Mouse (Mus musculus): ENCODE measurements around the gene Gm9112. TPM values are rescaled to one million over a fixed set of nuclear protein-coding genes. Genes with fewer than 3 reads are reported as not detected.
"Not testable (repeated sequence)": the region's sequence is repeated elsewhere in the genome, so short reads cannot be mapped to it uniquely, and the experiment has no call there.

The Gm9112 gene
- not detected in 2 replicates for polyA plus RNA-seq (2015; fragmentation: Nextera tagmentation; extraction: Ambion mirVana)

DNA sequence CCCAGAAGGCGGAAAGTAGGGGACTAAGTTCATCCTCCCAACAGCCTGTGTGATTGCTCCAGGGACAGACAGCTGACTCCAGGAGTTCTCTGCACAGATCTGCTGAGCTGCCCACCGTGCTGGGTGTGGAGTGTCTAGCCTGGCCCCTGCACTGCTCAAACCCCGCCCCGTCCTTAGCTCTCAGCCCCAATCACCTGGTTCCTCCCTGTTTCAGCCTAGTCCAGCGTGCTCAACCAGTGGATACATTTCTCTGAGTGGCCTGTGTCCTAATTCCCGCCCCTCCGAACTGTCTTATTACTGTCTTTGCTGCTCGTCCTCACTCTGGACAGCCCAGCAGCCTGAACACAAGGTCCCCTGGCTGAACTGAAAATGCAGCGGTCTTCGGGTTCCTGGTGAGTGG, at the start of gene Gm9112, which contains the start of gene Dmrtc1b:
Gene Gm9112, minus strand, starts transcription at position 101 of the 400 bp plus-strand sequence.
Gene Dmrtc1b, plus strand, starts transcription at position 331 of the 400 bp plus-strand sequence.
- H3K4me3 ChIP-seq; H3K27ac ChIP-seq (replicated peaks); H3K9ac ChIP-seq; H3K4me1 ChIP-seq; H3K27me3 ChIP-seq (replicated peaks); H3K4me2 ChIP-seq; H3K9me3 ChIP-seq; ATAC-seq (ENCODE audit: extremely low read depth, insufficient number of reproducible peaks, low FRiP score, low TSS enrichment); H3K36me3 ChIP-seq: not testable (repeated sequence)
- WGBS, result 77% methylated on average over 9 of the region's 10 CpGs

DNA sequence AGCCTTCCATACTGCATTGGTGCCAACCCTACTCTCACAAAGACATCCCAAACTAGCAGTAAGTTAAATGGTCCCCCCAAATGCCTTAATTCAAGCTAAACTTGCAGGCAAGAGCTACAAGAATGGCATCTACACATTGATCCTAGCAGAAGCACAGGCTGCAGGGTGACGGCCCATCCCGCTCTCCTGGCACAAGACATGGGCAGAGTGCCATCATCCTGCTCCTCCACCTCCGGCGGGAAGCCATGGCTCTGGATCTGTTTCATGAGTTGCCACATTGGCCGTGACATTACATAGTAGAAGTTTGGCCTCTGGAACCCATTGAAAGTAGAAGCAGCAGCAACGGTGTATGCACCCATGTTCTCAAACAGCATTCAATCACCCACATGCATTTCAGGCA, 16.8 kb upstream of the Gm9112 start:
- H3K4me1 ChIP-seq; H3K4me2 ChIP-seq; ATAC-seq (ENCODE audit: extremely low read depth, insufficient number of reproducible peaks, low FRiP score, low TSS enrichment); H3K9ac ChIP-seq; H3K36me3 ChIP-seq; H3K27me3 ChIP-seq (replicated peaks); H3K4me3 ChIP-seq; H3K27ac ChIP-seq (replicated peaks); H3K9me3 ChIP-seq: not testable (repeated sequence)
- 88% methylated on average over 6 of the region's 6 CpGs for WGBS

DNA sequence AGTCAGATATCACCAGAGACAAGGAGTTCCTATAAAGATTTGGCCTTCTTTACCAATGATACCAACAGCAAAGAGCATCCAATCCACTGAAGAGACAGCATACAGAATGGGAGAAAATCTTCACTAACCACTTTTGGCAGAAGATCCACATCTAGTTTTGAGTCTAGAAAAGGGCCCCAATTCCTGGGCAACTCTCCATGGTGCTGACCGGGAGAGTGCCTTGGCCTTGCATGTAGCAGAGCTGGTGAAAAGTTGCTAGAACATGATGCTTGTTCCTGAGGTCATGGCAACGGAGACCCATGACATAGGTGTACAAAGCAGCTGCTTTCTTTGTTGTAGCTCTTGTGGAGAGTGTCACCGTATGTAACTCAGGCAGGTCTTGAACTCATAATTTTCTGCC, 6.8 kb downstream of the Gm9112 start:
- H3K4me1 ChIP-seq; H3K27ac ChIP-seq (replicated peaks); H3K27me3 ChIP-seq (replicated peaks); H3K9me3 ChIP-seq; H3K9ac ChIP-seq; H3K4me2 ChIP-seq; H3K36me3 ChIP-seq; H3K4me3 ChIP-seq; ATAC-seq (ENCODE audit: extremely low read depth, insufficient number of reproducible peaks, low FRiP score, low TSS enrichment): not testable (repeated sequence)
- 67% methylated on average over 3 of the region's 3 CpGs for WGBS

DNA sequence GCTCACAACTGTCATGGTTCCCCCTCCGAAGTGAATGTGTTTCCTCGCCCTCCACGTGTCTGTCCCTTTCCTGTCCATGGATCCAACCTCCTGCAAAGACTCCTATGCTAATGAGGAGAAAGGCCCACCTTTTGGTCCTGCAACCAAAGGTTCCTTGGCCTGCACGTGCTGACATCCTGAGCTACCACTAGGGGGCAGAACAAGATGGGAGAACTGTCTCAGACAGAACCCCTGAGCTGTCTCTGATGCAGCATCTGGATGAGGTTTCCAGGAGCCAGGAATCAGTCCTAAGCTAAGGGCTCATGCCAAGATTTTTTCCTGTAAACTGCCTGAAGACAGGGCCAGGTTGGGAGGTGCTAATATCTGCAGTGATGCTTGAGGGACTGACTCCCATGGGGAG, 18.2 kb downstream of the Gm9112 start:
- H3K9me3 ChIP-seq; H3K9ac ChIP-seq; H3K27me3 ChIP-seq (replicated peaks); H3K4me1 ChIP-seq; H3K36me3 ChIP-seq; H3K27ac ChIP-seq (replicated peaks); ATAC-seq (ENCODE audit: extremely low read depth, insufficient number of reproducible peaks, low FRiP score, low TSS enrichment); H3K4me2 ChIP-seq; H3K4me3 ChIP-seq: not testable (repeated sequence)
- WGBS, result 18% methylated on average over 3 of the region's 4 CpGs

DNA sequence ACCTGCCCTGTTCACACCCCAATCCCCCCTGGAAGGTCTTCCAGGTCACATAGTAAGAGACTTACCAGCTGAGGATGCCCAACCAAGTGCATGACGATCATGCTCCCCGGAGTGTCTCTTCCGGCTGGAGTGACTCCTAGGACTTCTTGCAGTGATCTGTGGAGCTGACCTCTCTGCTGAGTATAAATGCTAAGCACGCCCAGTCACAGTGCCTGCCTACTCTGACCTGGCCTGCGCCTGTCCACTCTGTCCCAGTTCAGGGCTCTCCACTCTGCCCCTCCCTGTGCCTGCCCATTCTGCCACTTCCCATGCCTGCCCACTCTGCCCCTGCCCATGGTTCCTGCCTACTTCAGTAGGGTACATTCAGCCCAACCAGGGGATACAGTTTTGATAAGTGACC, 20.6 kb downstream of the Gm9112 start, which contains the start of gene Gm3880:
Gene Gm3880, minus strand, starts transcription at position 101 of the 400 bp plus-strand sequence.
- H3K36me3 ChIP-seq; ATAC-seq (ENCODE audit: extremely low read depth, insufficient number of reproducible peaks, low FRiP score, low TSS enrichment); H3K27ac ChIP-seq (replicated peaks); H3K4me1 ChIP-seq; H3K9me3 ChIP-seq; H3K4me2 ChIP-seq; H3K9ac ChIP-seq; H3K4me3 ChIP-seq; H3K27me3 ChIP-seq (replicated peaks): not testable (repeated sequence)
- WGBS, result 85% methylated on average over 5 of the region's 5 CpGs

DNA sequence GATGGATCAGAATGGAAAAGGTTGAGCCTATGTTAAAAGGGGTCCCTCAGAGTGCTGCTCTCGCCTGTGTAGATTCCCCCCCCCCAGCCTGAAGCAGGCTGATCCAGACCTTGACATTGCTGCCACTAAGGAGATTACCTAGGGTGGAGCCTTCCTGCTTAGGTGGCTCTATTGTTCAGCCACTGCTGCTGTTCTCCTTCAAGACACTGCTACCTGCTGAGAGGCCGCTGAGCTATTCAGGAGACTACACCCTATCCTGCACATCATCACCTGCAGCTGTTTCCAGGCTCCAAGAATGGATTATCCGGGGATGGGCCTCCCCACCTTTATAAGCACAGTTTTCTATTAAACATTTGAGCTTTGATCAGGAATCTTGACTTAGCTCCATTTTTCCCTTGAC, 22.7 kb downstream of the Gm9112 start:
- 41% methylated on average over 3 of the region's 3 CpGs for WGBS
- not testable (repeated sequence) for H3K4me3 ChIP-seq

DNA sequence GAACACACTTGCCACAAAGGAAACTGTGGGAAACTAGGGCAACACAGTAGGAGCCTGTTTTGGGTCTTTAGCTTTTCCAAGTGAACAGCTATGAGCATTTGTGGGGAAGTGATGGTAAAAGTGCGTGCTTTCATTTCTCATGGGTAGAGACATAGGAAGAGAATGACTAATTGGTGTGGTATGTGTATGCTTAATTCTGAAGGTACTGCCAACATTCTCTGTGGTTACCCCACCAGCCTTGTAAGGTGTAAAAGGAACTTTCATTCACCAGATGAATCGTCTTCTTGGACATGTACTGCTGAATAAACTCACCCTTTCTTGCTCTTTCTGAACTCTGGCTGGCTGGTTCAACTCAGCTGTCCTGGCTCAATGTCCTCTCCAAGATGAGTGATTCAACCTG, 40.8 kb downstream of the Gm9112 start:
- H3K4me3 ChIP-seq, result no peak overlapping the region
- ATAC-seq (ENCODE audit: extremely low read depth, insufficient number of reproducible peaks, low FRiP score, low TSS enrichment), result no peak
- WGBS, result 71% methylated on average over 2 of the region's 2 CpGs
- H3K27me3 ChIP-seq (replicated peaks), result peaks cover 11% of the 10 kb centered on the region; the same call in 1 of the 2 replicates
- H3K27ac ChIP-seq (replicated peaks), result no peak overlapping the region
- no peak overlapping the region for H3K4me2 ChIP-seq
- H3K36me3 ChIP-seq, result no peaks in the 10 kb centered on the region
- no peaks in the 10 kb centered on the region for H3K4me1 ChIP-seq
- H3K9ac ChIP-seq, result no peak overlapping the region
- no peaks in the 10 kb centered on the region for H3K9me3 ChIP-seq

More for the DNA sequence above, 22.7 kb downstream of the Gm9112 start:
- H3K27me3 ChIP-seq (replicated peaks); H3K4me1 ChIP-seq; H3K9me3 ChIP-seq; H3K27ac ChIP-seq (replicated peaks); ATAC-seq (ENCODE audit: extremely low read depth, insufficient number of reproducible peaks, low FRiP score, low TSS enrichment); H3K36me3 ChIP-seq; H3K4me2 ChIP-seq; H3K9ac ChIP-seq: not testable (repeated sequence)

DNA sequence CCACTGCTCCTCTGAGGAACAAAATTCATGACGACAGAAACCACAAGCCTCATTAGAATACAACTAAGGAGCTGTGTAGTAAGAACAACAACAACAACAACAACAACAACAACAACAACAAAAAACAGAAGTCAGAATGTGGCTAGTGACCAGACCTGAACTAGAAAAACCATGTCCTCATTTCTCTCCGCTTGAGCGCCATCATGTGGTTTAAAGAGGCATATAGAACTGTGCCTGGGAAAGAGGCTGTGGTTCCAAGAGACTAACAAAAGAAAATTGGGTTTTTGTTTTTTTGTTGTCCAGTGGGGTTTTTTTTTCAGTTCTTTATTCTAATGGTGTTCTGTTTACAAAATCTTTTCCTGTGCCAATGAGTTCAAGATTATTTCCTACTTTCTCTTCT, 46.7 kb downstream of the Gm9112 start:
- 12% methylated on average over 3 of the region's 3 CpGs for WGBS
- ATAC-seq (ENCODE audit: extremely low read depth, insufficient number of reproducible peaks, low FRiP score, low TSS enrichment), result no peak

More for the DNA sequence above, 46.7 kb downstream of the Gm9112 start:
- no peaks in the 10 kb centered on the region for H3K4me1 ChIP-seq
- no peaks in the 10 kb centered on the region for H3K36me3 ChIP-seq
- H3K27me3 ChIP-seq (replicated peaks), result no peaks in the 10 kb centered on the region; the same call in 1 of the 2 replicates
- no peak overlapping the region for H3K4me3 ChIP-seq
- no peaks in the 10 kb centered on the region for H3K9me3 ChIP-seq
- H3K9ac ChIP-seq, result no peak overlapping the region
- no peak overlapping the region for H3K27ac ChIP-seq (replicated peaks)
- no peak overlapping the region for H3K4me2 ChIP-seq

Other genes starting within 250 kb of the Gm9112 start
- gene Hdac8, start 202.3 kb downstream of the Gm9112 start, polyA plus RNA-seq (2015; fragmentation: Nextera tagmentation; extraction: Ambion mirVana), result 5.8 and 6.6 TPM in 2 replicates
- 9.1 and 9.7 TPM in 2 replicates for gene Phka1, start 63.4 kb downstream of the Gm9112 start, polyA plus RNA-seq (2015; fragmentation: Nextera tagmentation; extraction: Ambion mirVana)
- not detected in 2 replicates for gene Gm3880, start 20.7 kb downstream of the Gm9112 start, polyA plus RNA-seq (2015; fragmentation: Nextera tagmentation; extraction: Ambion mirVana)
- not detected in 2 replicates for gene Dmrtc1b, start 230 bp upstream of the Gm9112 start, polyA plus RNA-seq (2015; fragmentation: Nextera tagmentation; extraction: Ambion mirVana)
- gene Dmrtc1c1, start 95.3 kb upstream of the Gm9112 start, polyA plus RNA-seq (2015; fragmentation: Nextera tagmentation; extraction: Ambion mirVana), result not detected in 2 replicates
- gene Dmrtc1c2, start 147.0 kb upstream of the Gm9112 start, polyA plus RNA-seq (2015; fragmentation: Nextera tagmentation; extraction: Ambion mirVana), result not detected in 2 replicates
- gene 1700031F05Rik, start 160.3 kb upstream of the Gm9112 start, polyA plus RNA-seq (2015; fragmentation: Nextera tagmentation; extraction: Ambion mirVana), result not detected in 2 replicates
- 0.27 and 0.43 TPM in 2 replicates for gene Dmrtc1a, start 201.1 kb upstream of the Gm9112 start, polyA plus RNA-seq (2015; fragmentation: Nextera tagmentation; extraction: Ambion mirVana)
- gene 1700011M02Rik, start 201.3 kb upstream of the Gm9112 start, polyA plus RNA-seq (2015; fragmentation: Nextera tagmentation; extraction: Ambion mirVana), result not detected in 2 replicates
- gene 1700018G05Rik, start 220.7 kb upstream of the Gm9112 start, polyA plus RNA-seq (2015; fragmentation: Nextera tagmentation; extraction: Ambion mirVana), result not detected in 2 replicates